Mouse (Mus musculus): ENCODE data around the gene Knstrn. TPM values are rescaled to one million over a fixed set of nuclear protein-coding genes. Genes with fewer than 3 reads are reported as not detected.

Gene Knstrn
- polyA plus RNA-seq, 1 experiment: 133 TPM

GRCm38 (mm10) chr2:118783663-118784062 lies 30.1 kb upstream of the Knstrn start:
- WGBS: 84% methylated on average over 7 of the region's 7 CpGs
- Histone ChIP-seq H3K4me3 (replicated peaks; ENCODE audit: control insufficient read depth, low read depth, low read length) (no peak overlapping the region), H3K27ac (ENCODE audit: control insufficient read depth, insufficient read depth, low read depth, low read length, poor library complexity) (no peak overlapping the region), H3K4me1 (ENCODE audit: control insufficient read depth, insufficient read depth, low read length) (no peaks in the 10 kb centered on the region; the same call in 1 of the 2 replicates)
- TF ChIP-seq POLR2A (IDR thresholded peaks at IDR 0.05; ENCODE audit: borderline replicate concordance, control insufficient read depth, low read depth, low read length) (no peak), CTCF (IDR thresholded peaks at IDR 0.05; ENCODE audit: control insufficient read depth, insufficient read depth, low read length) (no peak)

GRCm38 (mm10) chr2:118786525-118786924 lies 27.3 kb upstream of the Knstrn start:
- TF ChIP-seq POLR2A (IDR thresholded peaks at IDR 0.05; ENCODE audit: borderline replicate concordance, control insufficient read depth, low read depth, low read length) (no peak), CTCF (IDR thresholded peaks at IDR 0.05; ENCODE audit: control insufficient read depth, insufficient read depth, low read length) (no peak)

GRCm38 (mm10) chr2:118789501-118789900 lies 24.3 kb upstream of the Knstrn start:
- 74% methylated on average over 11 of the region's 11 CpGs for WGBS
- Histone ChIP-seq H3K4me1 (ENCODE audit: control insufficient read depth, insufficient read depth, low read length) (peaks cover 2% of the 10 kb centered on the region; the same call in 1 of the 2 replicates), H3K4me3 (replicated peaks; ENCODE audit: control insufficient read depth, low read depth, low read length) (no peak overlapping the region), H3K27ac (ENCODE audit: control insufficient read depth, insufficient read depth, low read depth, low read length, poor library complexity) (no peak overlapping the region)
- no peak for TF ChIP-seq CTCF (IDR thresholded peaks at IDR 0.05; ENCODE audit: control insufficient read depth, insufficient read depth, low read length)
- no peak for TF ChIP-seq POLR2A (IDR thresholded peaks at IDR 0.05; ENCODE audit: borderline replicate concordance, control insufficient read depth, low read depth, low read length)

More at GRCm38 (mm10) chr2:118786525-118786924, 27.3 kb upstream of the Knstrn start:
- WGBS: 61% methylated on average over 5 of the region's 5 CpGs
- Histone ChIP-seq H3K4me3 (replicated peaks; ENCODE audit: control insufficient read depth, low read depth, low read length) (no peak overlapping the region), H3K27ac (ENCODE audit: control insufficient read depth, insufficient read depth, low read depth, low read length, poor library complexity) (no peak overlapping the region), H3K4me1 (ENCODE audit: control insufficient read depth, insufficient read depth, low read length) (peaks cover 2% of the 10 kb centered on the region; the same call in 1 of the 2 replicates)

- Histone ChIP-seq H3K4me1 (ENCODE audit: control insufficient read depth, insufficient read depth, low read length) (peaks cover 2% of the 10 kb centered on the region; the same call in 1 of the 2 replicates), H3K27ac (ENCODE audit: control insufficient read depth, insufficient read depth, low read depth, low read length, poor library complexity) (no peak overlapping the region), H3K4me3 (replicated peaks; ENCODE audit: control insufficient read depth, low read depth, low read length) (no peak overlapping the region)
- TF ChIP-seq POLR2A (IDR thresholded peaks at IDR 0.05; ENCODE audit: borderline replicate concordance, control insufficient read depth, low read depth, low read length): no peak
- no peak for TF ChIP-seq CTCF (IDR thresholded peaks at IDR 0.05; ENCODE audit: control insufficient read depth, insufficient read depth, low read length)
- WGBS: 76% methylated on average over 12 of the region's 12 CpGs
Measured at GRCm38 (mm10) chr2:118790221-118790550, 23.6 kb upstream of the Knstrn start.

- peak; percentile 62; the same call in 1 of the 2 replicates for TF ChIP-seq CTCF (IDR thresholded peaks at IDR 0.05; ENCODE audit: control insufficient read depth, insufficient read depth, low read length)
- no peak for TF ChIP-seq POLR2A (IDR thresholded peaks at IDR 0.05; ENCODE audit: borderline replicate concordance, control insufficient read depth, low read depth, low read length)
- WGBS: 37% methylated on average over 44 of the region's 44 CpGs
- Histone ChIP-seq H3K4me1 (ENCODE audit: control insufficient read depth, insufficient read depth, low read length) (peaks cover 2% of the 10 kb centered on the region; the same call in 1 of the 2 replicates), H3K4me3 (replicated peaks; ENCODE audit: control insufficient read depth, low read depth, low read length) (no peak overlapping the region), H3K27ac (ENCODE audit: control insufficient read depth, insufficient read depth, low read depth, low read length, poor library complexity) (no peak overlapping the region; the same call in 1 of the 2 replicates)
Measured at GRCm38 (mm10) chr2:118790551-118791525, 23.0 kb upstream of the Knstrn start.

- Histone ChIP-seq H3K27ac (ENCODE audit: control insufficient read depth, insufficient read depth, low read depth, low read length, poor library complexity) (no peak overlapping the region), H3K4me3 (replicated peaks; ENCODE audit: control insufficient read depth, low read depth, low read length) (no peak overlapping the region), H3K4me1 (ENCODE audit: control insufficient read depth, insufficient read depth, low read length) (peaks cover 2% of the 10 kb centered on the region; the same call in 1 of the 2 replicates)
- TF ChIP-seq POLR2A (IDR thresholded peaks at IDR 0.05; ENCODE audit: borderline replicate concordance, control insufficient read depth, low read depth, low read length) (no peak), CTCF (IDR thresholded peaks at IDR 0.05; ENCODE audit: control insufficient read depth, insufficient read depth, low read length) (no peak)
- WGBS: 93% methylated on average over 26 of the region's 26 CpGs
Measured at GRCm38 (mm10) chr2:118791591-118792258, 22.1 kb upstream of the Knstrn start.

- TF ChIP-seq POLR2A (IDR thresholded peaks at IDR 0.05; ENCODE audit: borderline replicate concordance, control insufficient read depth, low read depth, low read length) (no peak), CTCF (IDR thresholded peaks at IDR 0.05; ENCODE audit: control insufficient read depth, insufficient read depth, low read length) (no peak)
- WGBS: 84% methylated on average over 4 of the region's 4 CpGs
- H3K4me1 ChIP-seq (ENCODE audit: control insufficient read depth, insufficient read depth, low read length): peaks cover 2% of the 10 kb centered on the region; the same call in 1 of the 2 replicates
- no peak overlapping the region for H3K4me3 ChIP-seq (replicated peaks; ENCODE audit: control insufficient read depth, low read depth, low read length)
- H3K27ac ChIP-seq (ENCODE audit: control insufficient read depth, insufficient read depth, low read depth, low read length, poor library complexity): no peak overlapping the region
Measured at GRCm38 (mm10) chr2:118792259-118792613, 21.6 kb upstream of the Knstrn start.

GRCm38 (mm10) chr2:118793636-118794035 lies 20.2 kb upstream of the Knstrn start:
- H3K4me1 ChIP-seq (ENCODE audit: control insufficient read depth, insufficient read depth, low read length): peaks cover 2% of the 10 kb centered on the region; the same call in 1 of the 2 replicates
- no peak overlapping the region for H3K27ac ChIP-seq (ENCODE audit: control insufficient read depth, insufficient read depth, low read depth, low read length, poor library complexity)
- TF ChIP-seq POLR2A (IDR thresholded peaks at IDR 0.05; ENCODE audit: borderline replicate concordance, control insufficient read depth, low read depth, low read length) (no peak), CTCF (IDR thresholded peaks at IDR 0.05; ENCODE audit: control insufficient read depth, insufficient read depth, low read length) (no peak)
- WGBS: 17% methylated on average over 4 of the region's 4 CpGs
- H3K4me3 ChIP-seq (replicated peaks; ENCODE audit: control insufficient read depth, low read depth, low read length): no peak overlapping the region
